Mouse (Mus musculus) heart, postnatal 36 days (tissue): ENCODE results near the gene Eif4e2. TPM values are rescaled to one million over a fixed set of nuclear protein-coding genes. Genes with fewer than 3 reads are reported as not detected.

Source experiments
- DNase-seq, 2 experiments: peaks; one replicate each; pipeline ENCODE4 v3.0.0; 2021 to 2022
- intact Hi-C: fragments of 180-260 bp; cut with DNase I; formaldehyde crosslinking; loops from one replicate; pipeline ENCODE4 v1.15.1; 2025
- total RNA-seq, 2 experiments: library from RNA; stranded (reverse); gene quantifications; 2 replicates each; pipeline ENCODE4 v1.2.3; 2021

Gene Eif4e2
- total RNA-seq, 2 experiments from 2014 or later, result 42.9 to 50.8 TPM

- intact Hi-C loops, result no loop called here
- no peak for DNase-seq
Measured at GRCm38 (mm10) chr1:87200811-87201210, 12.9 kb upstream of the Eif4e2 start.

GRCm38 (mm10) chr1:87201848-87202247 is 11.9 kb upstream of the Eif4e2 start:
- DNase-seq, result no peak
- intact Hi-C loops, result no loop called here

GRCm38 (mm10) chr1:87203779-87204178 is 9.9 kb upstream of the Eif4e2 start:
- DNase-seq, result no peak
- intact Hi-C loops, result no loop called here

GRCm38 (mm10) chr1:87204465-87204864 is 9.2 kb upstream of the Eif4e2 start, which contains the start of gene Chrng:
Chrng (plus strand) TSS chr1:87204657.
- intact Hi-C loops, result no loop called here
- DNase-seq, result no peak

GRCm38 (mm10) chr1:87205038-87205437 is 8.7 kb upstream of the Eif4e2 start:
- intact Hi-C loops, result no loop called here
- DNase-seq, result no peak

- intact Hi-C loops, result no loop called here
- no peak for DNase-seq
Measured at GRCm38 (mm10) chr1:87205502-87205901, 8.2 kb upstream of the Eif4e2 start.

GRCm38 (mm10) chr1:87206339-87206738 is 7.4 kb upstream of the Eif4e2 start:
- intact Hi-C loops, result no loop called here

GRCm38 (mm10) chr1:87211431-87211830 is 2.3 kb upstream of the Eif4e2 start:
- DNase-seq, result no peak
- intact Hi-C loops, result no loop called here

More at GRCm38 (mm10) chr1:87206339-87206738, 7.4 kb upstream of the Eif4e2 start:
- DNase-seq, result no peak

GRCm38 (mm10) chr1:87214748-87215147 is 1.0 kb downstream of the Eif4e2 start:
- intact Hi-C loops, result no loop called here
- DNase-seq, result no peak

GRCm38 (mm10) chr1:87217938-87218337 is 4.2 kb downstream of the Eif4e2 start:
- no peak for DNase-seq
- intact Hi-C loops, result no loop called here

- no peak for DNase-seq
- intact Hi-C loops, result no loop called here
Measured at GRCm38 (mm10) chr1:87225739-87226138, 12.0 kb downstream of the Eif4e2 start.

- no peak for DNase-seq
- intact Hi-C loops, result no loop called here
Measured at GRCm38 (mm10) chr1:87226409-87227159, 12.9 kb downstream of the Eif4e2 start.

- DNase-seq, result no peak
- intact Hi-C loops, result no loop called here
Measured at GRCm38 (mm10) chr1:87227160-87227550, 13.4 kb downstream of the Eif4e2 start.

GRCm38 (mm10) chr1:87230606-87231005 is 16.9 kb downstream of the Eif4e2 start:
- intact Hi-C loops, result no loop called here
- DNase-seq, result no peak

- DNase-seq, result no peak
- intact Hi-C loops, result no loop called here
Measured at GRCm38 (mm10) chr1:87232197-87232596, 18.5 kb downstream of the Eif4e2 start.

GRCm38 (mm10) chr1:87239056-87239455 is 25.3 kb downstream of the Eif4e2 start:
- intact Hi-C loops, result no loop called here
- DNase-seq, result no peak

GRCm38 (mm10) chr1:87243021-87243420 is 29.3 kb downstream of the Eif4e2 start:
- intact Hi-C loops, result no loop called here
- no peak for DNase-seq

GRCm38 (mm10) chr1:87245430-87245829 is 31.7 kb downstream of the Eif4e2 start:
- DNase-seq, result no peak
- intact Hi-C loops, result loop anchor here (5.0 kb wide), 2 partner anchors 112 to 162 kb away; no protein-coding TSS in a partner anchor

GRCm38 (mm10) chr1:87245929-87246815 is 32.5 kb downstream of the Eif4e2 start:
- intact Hi-C loops, result loop anchor here (1.0 to 5.0 kb wide), 3 partner anchors 46 to 161 kb away; no protein-coding TSS in a partner anchor
- DNase-seq, result peak; percentile 79

GRCm38 (mm10) chr1:87252040-87252609 is 38.4 kb downstream of the Eif4e2 start:
- intact Hi-C loops, result no loop called here
- no peak for DNase-seq

GRCm38 (mm10) chr1:87255173-87255572 is 41.5 kb downstream of the Eif4e2 start:
- intact Hi-C loops, result no loop called here

More at GRCm38 (mm10) chr1:87255173-87255572, 41.5 kb downstream of the Eif4e2 start:
- no peak for DNase-seq
